Mouse (Mus musculus) stomach, embryonic 16.5 days (tissue): ENCODE results near the gene Slc9a3r2. TPM values are rescaled to one million over a fixed set of nuclear protein-coding genes. Genes with fewer than 3 reads are reported as not detected.

ENCODE experiments used
- ATAC-seq: fragments of 200-750 bp; cut with Nextera tagmentation; 2 replicates; pipeline ENCODE4 v1.8.0; 2017; ENCODE audit warnings: moderate number of reproducible peaks, moderate TSS enrichment; ENCODE audit not compliant: insufficient read depth, low FRiP score
- H3K27ac ChIP-seq: fragments of 300-500 bp; sonication (generic); 2 replicates; pipeline ENCODE4 v1.5.1; 2014; ENCODE audit warnings: low read length
- H3K27me3 ChIP-seq: fragments of 300-500 bp; sonication (generic); 2 replicates; pipeline ENCODE4 v1.6.1; 2014; ENCODE audit warnings: low read length, control low read depth, mixed read lengths; ENCODE audit not compliant: control insufficient read depth, insufficient read depth
- H3K36me3 ChIP-seq: fragments of 300-500 bp; sonication (generic); 2 replicates; pipeline ENCODE4 v1.6.1; 2014; ENCODE audit warnings: low read length; ENCODE audit not compliant: control insufficient read depth, insufficient read depth
- H3K4me1 ChIP-seq: fragments of 300-500 bp; sonication (generic); 2 replicates; pipeline ENCODE4 v1.6.1; 2014; ENCODE audit warnings: low read length, control low read depth, mixed read lengths; ENCODE audit not compliant: control insufficient read depth, insufficient read depth
- H3K4me2 ChIP-seq: fragments of 300-500 bp; sonication (generic); 2 replicates; pipeline ENCODE4 v1.6.1; 2014; ENCODE audit warnings: low read depth, low read length, mixed read lengths
- H3K4me3 ChIP-seq: fragments of 300-500 bp; sonication (generic); replicated peaks from 2 replicates; pipeline ENCODE4 v1.5.1; 2014; ENCODE audit warnings: mild to moderate bottlenecking, low read length
- H3K9ac ChIP-seq: fragments of 300-500 bp; sonication (generic); 2 replicates; pipeline ENCODE4 v1.6.1; 2014; ENCODE audit warnings: low read length
- H3K9me3 ChIP-seq: fragments of 300-500 bp; sonication (generic); replicated peaks from 2 replicates; pipeline ENCODE4 v1.6.1; 2016; ENCODE audit warnings: low read length, control low read depth; ENCODE audit not compliant: control insufficient read depth
- WGBS: fragments of 180-500 bp; shearing (Covaris S2); extraction: QIAGEN DNeasy Blood & Tissue Kit; methylation state at CpG from one replicate; pipeline ENCODE4 v1.1.7; 2014; 5-methylcytosine and 5-hydroxymethylcytosine counted together
- microRNA-seq: library from miRNA; unstranded; fragments of <30 nt; microRNA quantifications from one replicate; pipeline ENCODE4, GENCODE M21; 2016
- polyA plus RNA-seq: library from polyadenylated mRNA; unstranded; fragments of >200 nt; fragmentation: Nextera tagmentation; extraction: Ambion mirVana; gene quantifications from 2 replicates; pipeline ENCODE4 v1.2.1, GENCODE M21; 2015

Slc9a3r2 gene
- polyA plus RNA-seq, 1 experiment from 2014 or later = 38.0 TPM

- Histone ChIP-seq H3K36me3 (peaks cover 21% of the 10 kb centered on the region), H3K4me1 (no peaks in the 10 kb centered on the region), H3K27me3 (no peaks in the 10 kb centered on the region), H3K27ac (no peak overlapping the region), H3K9ac (no peak overlapping the region), H3K4me2 (no peak overlapping the region), H3K4me3 (no peak overlapping the region), H3K9me3 (no peaks in the 10 kb centered on the region)
- 67% methylated on average over 17 of the region's 17 CpGs for WGBS
- ATAC-seq = no peak
These were observed 54.7 kb downstream of the Slc9a3r2 start for GRCm38 (mm10) chr17:24595126-24596072.

- Histone ChIP-seq H3K4me3 (no peak overlapping the region), H3K9ac (no peak overlapping the region), H3K4me2 (no peak overlapping the region), H3K9me3 (no peaks in the 10 kb centered on the region), H3K27ac (no peak overlapping the region), H3K4me1 (no peaks in the 10 kb centered on the region), H3K27me3 (no peaks in the 10 kb centered on the region), H3K36me3 (peaks cover 23% of the 10 kb centered on the region)
- 93% methylated on average over 26 of the region's 26 CpGs for WGBS
- no peak for ATAC-seq
These were observed 55.9 kb downstream of the Slc9a3r2 start for GRCm38 (mm10) chr17:24593992-24594890.

- no peak for ATAC-seq
- no peak overlapping the region for H3K27ac ChIP-seq
- H3K9ac ChIP-seq = no peak overlapping the region
- H3K27me3 ChIP-seq = no peaks in the 10 kb centered on the region
- WGBS = 83% methylated on average over 5 of the region's 5 CpGs
- no peak overlapping the region for H3K4me3 ChIP-seq
- no peaks in the 10 kb centered on the region for H3K9me3 ChIP-seq
- no peak overlapping the region for H3K4me2 ChIP-seq
- no peaks in the 10 kb centered on the region for H3K4me1 ChIP-seq
- peaks cover 23% of the 10 kb centered on the region for H3K36me3 ChIP-seq
These were observed 56.9 kb downstream of the Slc9a3r2 start for GRCm38 (mm10) chr17:24593248-24593647.

- H3K27ac ChIP-seq = no peak overlapping the region
- no peaks in the 10 kb centered on the region for H3K9me3 ChIP-seq
- H3K36me3 ChIP-seq = peaks cover 18% of the 10 kb centered on the region
- H3K4me2 ChIP-seq = no peak overlapping the region
- no peak overlapping the region for H3K4me3 ChIP-seq
- H3K27me3 ChIP-seq = no peaks in the 10 kb centered on the region
- whole genome bisulfite sequencing = 94% methylated on average over 5 of the region's 5 CpGs
- no peak for ATAC-seq
- H3K4me1 ChIP-seq = no peaks in the 10 kb centered on the region
- H3K9ac ChIP-seq = no peak overlapping the region
These were observed 58.4 kb downstream of the Slc9a3r2 start for GRCm38 (mm10) chr17:24591695-24592094.

- Histone ChIP-seq H3K9ac (no peak overlapping the region), H3K27ac (no peak overlapping the region), H3K9me3 (no peaks in the 10 kb centered on the region), H3K36me3 (peaks cover 18% of the 10 kb centered on the region), H3K4me3 (no peak overlapping the region), H3K4me2 (no peak overlapping the region), H3K27me3 (no peaks in the 10 kb centered on the region), H3K4me1 (no peaks in the 10 kb centered on the region)
- ATAC-seq = no peak
- WGBS = 84% methylated on average over 3 of the region's 3 CpGs
These were observed 59.2 kb downstream of the Slc9a3r2 start for GRCm38 (mm10) chr17:24590943-24591342.

Small RNAs within 50 kb of the gene (microRNA-seq; reads per million reads assigned to microRNA genes)
- 0.66 reads per million for gene Gm24589

Other genes with a start within 250 kb of the Slc9a3r2 start
- 216 and 217 TPM in 2 replicates for gene Rnps1, start 235.8 kb downstream of the Slc9a3r2 start, polyA plus RNA-seq
- gene Eci1, start 223.7 kb downstream of the Slc9a3r2 start, polyA plus RNA-seq = 153 and 166 TPM in 2 replicates
- 9.2 and 19.9 TPM in 2 replicates for gene Dnase1l2, start 207.2 kb downstream of the Slc9a3r2 start, polyA plus RNA-seq
- gene E4f1, start 180.0 kb downstream of the Slc9a3r2 start, polyA plus RNA-seq = 29.4 and 35.0 TPM in 2 replicates
- gene Pgp, start 179.9 kb downstream of the Slc9a3r2 start, polyA plus RNA-seq = 49.6 and 54.5 TPM in 2 replicates
- 0.36 and 0.46 TPM in 2 replicates for gene Bricd5, start 176.4 kb downstream of the Slc9a3r2 start, polyA plus RNA-seq
- gene Mlst8, start 171.2 kb downstream of the Slc9a3r2 start, polyA plus RNA-seq = 29.0 and 33.6 TPM in 2 replicates
- gene Caskin1, start 161.7 kb downstream of the Slc9a3r2 start, polyA plus RNA-seq = 1.5 and 2.3 TPM in 2 replicates
- 80.6 and 104 TPM in 2 replicates for gene Traf7, start 122.4 kb downstream of the Slc9a3r2 start, polyA plus RNA-seq
- 7.9 and 9.4 TPM in 2 replicates for gene Rab26, start 116.1 kb downstream of the Slc9a3r2 start, polyA plus RNA-seq
- 21.7 and 22.2 TPM in 2 replicates for gene Pkd1, start 100.5 kb downstream of the Slc9a3r2 start, polyA plus RNA-seq
- 53.1 and 57.2 TPM in 2 replicates for gene Tsc2, start 17.7 kb downstream of the Slc9a3r2 start, polyA plus RNA-seq
- gene Nthl1, start 17.6 kb downstream of the Slc9a3r2 start, polyA plus RNA-seq = 18.0 and 19.1 TPM in 2 replicates
- 0.37 and 0.39 TPM in 2 replicates for gene Npw, start 8.1 kb upstream of the Slc9a3r2 start, polyA plus RNA-seq
- gene Zfp598, start 19.4 kb upstream of the Slc9a3r2 start, polyA plus RNA-seq = 13.6 and 13.7 TPM in 2 replicates
- 6.1 and 6.2 TPM in 2 replicates for gene Syngr3, start 39.6 kb upstream of the Slc9a3r2 start, polyA plus RNA-seq
- 34.5 and 35.2 TPM in 2 replicates for gene Gfer, start 45.8 kb upstream of the Slc9a3r2 start, polyA plus RNA-seq
- 3.8 and 5.8 TPM in 2 replicates for gene Noxo1, start 45.9 kb upstream of the Slc9a3r2 start, polyA plus RNA-seq
- gene Tbl3, start 57.3 kb upstream of the Slc9a3r2 start, polyA plus RNA-seq = 63.6 and 70.4 TPM in 2 replicates
- 0.14 TPM in 1 of 2 replicates, not detected in the other for gene Rnf151, start 67.7 kb upstream of the Slc9a3r2 start, polyA plus RNA-seq
- 1,212 and 1,230 TPM in 2 replicates for gene Rps2, start 67.8 kb upstream of the Slc9a3r2 start, polyA plus RNA-seq
- gene Ndufb10, start 74.2 kb upstream of the Slc9a3r2 start, polyA plus RNA-seq = 225 and 246 TPM in 2 replicates
- 0.25 and 0.57 TPM in 2 replicates for gene Rpl3l, start 77.5 kb upstream of the Slc9a3r2 start, polyA plus RNA-seq
- 40.3 and 45.5 TPM in 2 replicates for gene Msrb1, start 86.3 kb upstream of the Slc9a3r2 start, polyA plus RNA-seq
- 0.81 and 1.0 TPM in 2 replicates for gene Hs3st6, start 102.7 kb upstream of the Slc9a3r2 start, polyA plus RNA-seq
- gene Meiob, start 154.0 kb upstream of the Slc9a3r2 start, polyA plus RNA-seq = 0.10 TPM in 1 of 2 replicates, not detected in the other
- 50.9 and 53.1 TPM in 2 replicates for gene Hagh, start 189.8 kb upstream of the Slc9a3r2 start, polyA plus RNA-seq
- 29.9 and 36.5 TPM in 2 replicates for gene Fahd1, start 200.0 kb upstream of the Slc9a3r2 start, polyA plus RNA-seq
- 3.7 and 4.2 TPM in 2 replicates for gene Igfals, start 215.7 kb upstream of the Slc9a3r2 start, polyA plus RNA-seq
- 44.1 and 47.9 TPM in 2 replicates for gene Nubp2, start 236.0 kb upstream of the Slc9a3r2 start, polyA plus RNA-seq
- gene Spsb3, start 236.3 kb upstream of the Slc9a3r2 start, polyA plus RNA-seq = 31.5 and 32.7 TPM in 2 replicates
- gene Eme2, start 244.8 kb upstream of the Slc9a3r2 start, polyA plus RNA-seq = 32.3 and 33.5 TPM in 2 replicates
- gene Mrps34, start 244.8 kb upstream of the Slc9a3r2 start, polyA plus RNA-seq = 91.2 and 96.2 TPM in 2 replicates
- gene Nme3, start 246.2 kb upstream of the Slc9a3r2 start, polyA plus RNA-seq = 63.1 and 64.8 TPM in 2 replicates